Mouse (Mus musculus) ovary, postnatal 36 days (tissue): ENCODE results near the gene Camkmt.
A peak's percentile ranks its signal among the peaks of the same experiment; 100 is the strongest.

ENCODE experiments used
- DNase-seq: peaks from one replicate; pipeline ENCODE4 v3.0.0; 2022; ENCODE audit warnings: low spot score, mixed read lengths

Gene Camkmt

DNA sequence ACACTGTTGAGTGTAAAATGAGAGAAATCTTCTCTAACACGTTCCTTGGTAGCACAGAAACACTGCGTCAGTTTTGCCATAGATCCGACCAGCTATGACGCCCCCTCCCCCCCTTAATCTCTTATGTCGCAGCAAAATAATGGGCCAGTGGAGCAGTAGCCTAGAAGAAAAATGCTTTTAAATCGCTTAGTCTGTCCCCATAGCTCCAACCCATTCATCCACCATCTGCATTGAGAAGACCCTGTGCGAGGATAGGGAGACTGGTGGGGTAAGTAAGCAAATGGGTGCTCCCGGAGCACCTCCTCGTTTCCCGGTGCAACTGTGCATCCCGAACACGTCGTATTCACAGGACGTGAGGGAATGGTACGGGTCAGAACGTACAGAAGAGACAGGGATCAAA is 731 bp upstream of the Camkmt start:
- DNase-seq = no peak

DNA sequence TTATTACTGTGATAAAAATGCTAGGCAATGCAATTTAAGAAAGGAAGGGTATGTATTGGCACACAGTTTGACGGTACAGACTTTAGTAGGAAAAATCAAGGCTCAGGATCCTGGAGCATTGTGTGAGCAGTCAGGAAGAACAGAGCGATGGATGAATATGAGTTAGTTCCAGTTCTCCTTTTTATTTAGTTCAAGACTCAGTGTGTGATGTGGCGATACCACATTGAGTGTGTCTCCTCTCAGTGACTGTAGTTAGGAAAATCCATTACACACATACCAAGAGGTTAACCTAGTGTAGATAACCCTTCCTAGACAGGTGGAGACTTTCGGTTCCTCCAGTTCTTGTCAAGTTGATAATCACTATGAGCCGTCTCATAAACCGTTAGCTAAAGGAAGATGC is 1.4 kb downstream of the Camkmt start:
- DNase-seq = no peak

DNA sequence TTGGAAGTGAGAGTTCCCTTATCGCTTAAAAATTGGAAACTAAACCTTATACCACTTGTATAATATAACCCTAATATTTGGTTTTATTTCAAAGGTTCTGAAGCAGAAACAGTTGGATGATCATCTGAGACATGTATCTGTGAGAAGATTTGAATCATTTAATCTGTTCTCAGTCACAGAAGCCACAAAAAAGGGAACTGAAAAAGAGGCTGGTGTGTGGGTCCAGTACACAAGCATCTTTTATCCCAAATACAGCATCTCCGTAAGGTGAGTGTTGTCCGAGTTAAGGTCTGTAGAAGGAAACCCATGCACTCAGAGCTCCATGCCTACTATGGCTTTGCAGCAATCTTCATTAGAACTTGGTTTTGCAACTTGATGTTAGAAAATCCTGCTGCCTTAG is 6.0 kb downstream of the Camkmt start:
- DNase-seq = no peak

DNA sequence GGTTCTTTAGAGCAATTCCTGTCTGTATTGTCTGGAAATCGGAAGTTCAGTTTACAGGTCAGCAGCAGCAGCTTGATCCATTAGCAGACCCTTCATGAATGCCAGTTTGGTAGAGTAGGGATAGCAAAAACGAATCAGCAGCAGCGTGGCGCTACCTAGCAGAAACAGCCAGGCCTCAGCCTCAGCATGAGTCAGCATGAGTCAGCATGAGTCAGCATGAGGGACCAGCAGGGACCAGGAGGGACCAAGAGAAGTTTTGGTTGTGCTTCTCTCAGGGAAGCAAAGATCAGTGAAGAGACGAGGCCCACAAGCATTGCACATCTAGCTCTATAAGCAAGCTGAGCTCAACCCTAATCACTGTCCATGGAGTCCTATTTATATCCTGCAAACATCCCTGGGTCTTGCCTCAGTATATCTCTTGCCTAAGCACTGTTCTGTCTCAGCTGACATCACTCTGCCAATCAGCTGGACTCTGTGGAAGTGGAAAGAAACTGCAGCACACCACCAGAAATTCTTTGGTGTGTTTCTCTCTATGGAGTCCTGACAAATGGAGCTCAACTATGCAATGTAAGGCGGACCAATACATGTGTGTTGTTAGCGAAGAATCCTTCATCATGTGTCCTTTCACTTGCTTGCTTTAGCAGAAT is 8.4 kb downstream of the Camkmt start:
- no peak for DNase-seq

DNA sequence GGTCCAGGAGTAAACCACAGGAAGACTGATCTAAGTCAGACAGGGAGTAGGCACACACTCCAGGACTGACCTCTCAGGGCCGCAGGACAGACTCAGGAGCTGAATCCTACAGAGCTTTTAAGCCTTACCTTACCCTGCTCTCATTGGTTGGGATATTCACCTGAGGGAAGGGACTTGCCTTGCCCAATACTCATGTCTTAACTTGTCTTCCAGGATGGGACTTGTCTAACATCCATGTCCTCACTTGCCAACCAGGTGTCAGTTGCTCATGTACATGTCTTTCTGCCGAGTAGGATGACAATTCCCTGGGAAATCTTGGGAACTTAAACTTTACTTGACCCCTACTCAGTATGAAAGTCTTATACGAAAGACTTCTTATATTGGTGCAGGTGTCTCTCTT is 9.9 kb downstream of the Camkmt start:
- DNase-seq = no peak

DNA sequence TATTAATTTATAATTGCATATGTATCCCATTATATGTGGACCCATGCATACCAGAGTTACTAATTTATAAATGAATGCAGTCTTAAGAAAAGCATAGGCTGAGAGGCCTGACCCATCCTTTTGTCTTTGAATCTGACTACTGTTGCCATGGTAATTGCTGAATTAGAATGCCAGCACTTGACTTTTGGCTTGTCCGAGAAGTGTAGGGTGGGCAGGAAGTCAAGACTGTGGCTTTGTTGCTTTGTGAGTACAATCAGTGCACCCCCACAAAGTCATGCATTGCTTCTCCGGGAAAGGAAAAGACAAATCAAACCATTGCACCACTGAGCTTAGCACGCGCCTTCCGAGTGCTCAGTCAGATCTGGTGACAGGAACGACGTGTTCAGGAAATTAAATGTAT is 11.4 kb downstream of the Camkmt start:
- no peak for DNase-seq

DNA sequence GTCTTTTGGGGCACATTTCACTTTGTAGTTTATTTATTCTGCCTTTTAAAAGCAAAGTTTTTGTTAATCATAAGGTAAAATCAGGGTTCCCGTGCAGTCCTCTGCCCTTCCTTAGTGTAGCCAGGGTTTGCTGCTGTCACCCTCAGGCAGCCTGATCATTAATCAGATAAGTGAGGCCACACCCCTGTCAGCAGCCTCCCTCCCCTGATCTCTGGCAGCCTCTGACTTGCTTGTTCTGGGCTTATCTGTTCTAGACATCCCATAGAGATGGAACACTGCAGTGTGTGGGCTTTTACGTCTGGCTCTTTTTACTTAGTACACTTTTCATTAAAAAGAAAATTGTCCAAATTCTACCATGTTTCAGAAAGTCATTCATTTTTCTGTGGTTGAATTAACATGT is 13.0 kb downstream of the Camkmt start:
- DNase-seq = no peak

DNA sequence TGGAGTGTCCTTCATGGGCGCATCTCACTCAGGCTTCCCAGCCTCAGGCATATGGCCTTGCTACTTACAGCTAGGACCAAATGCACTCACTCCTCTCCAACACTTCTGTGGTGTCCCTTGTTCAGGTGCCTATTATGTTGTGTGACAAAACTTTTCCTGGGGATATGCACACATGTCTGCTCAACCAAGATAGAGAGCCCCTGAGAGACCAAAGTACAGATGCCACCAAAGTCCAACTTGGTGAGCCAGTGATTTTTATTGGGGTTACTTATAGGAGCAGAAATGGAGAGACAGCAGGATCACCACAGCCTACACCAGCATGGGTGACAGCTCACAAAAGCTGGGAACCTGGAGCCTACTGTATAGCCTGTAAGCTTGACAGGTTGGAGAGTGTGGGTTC is 20.3 kb downstream of the Camkmt start:
- DNase-seq = no peak

DNA sequence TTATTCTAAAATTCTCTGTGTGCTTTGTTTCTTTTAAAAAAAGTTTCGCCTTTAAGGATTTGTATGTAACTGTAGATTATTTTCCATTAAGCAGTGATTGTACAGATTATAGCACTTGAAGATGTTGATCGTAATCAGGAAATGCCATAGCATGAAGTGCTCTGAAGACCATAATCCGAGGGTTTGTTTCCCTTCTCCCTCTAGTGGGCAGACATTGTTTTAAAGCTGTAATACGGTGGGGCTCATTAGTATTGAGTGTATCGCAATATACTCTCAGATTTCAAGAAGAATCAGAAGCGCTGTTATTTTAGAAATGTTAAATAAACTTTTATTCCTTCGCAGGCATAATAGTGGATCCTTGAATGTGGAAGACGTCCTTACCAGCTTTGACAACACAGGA is 23.1 kb downstream of the Camkmt start:
- no peak for DNase-seq

DNA sequence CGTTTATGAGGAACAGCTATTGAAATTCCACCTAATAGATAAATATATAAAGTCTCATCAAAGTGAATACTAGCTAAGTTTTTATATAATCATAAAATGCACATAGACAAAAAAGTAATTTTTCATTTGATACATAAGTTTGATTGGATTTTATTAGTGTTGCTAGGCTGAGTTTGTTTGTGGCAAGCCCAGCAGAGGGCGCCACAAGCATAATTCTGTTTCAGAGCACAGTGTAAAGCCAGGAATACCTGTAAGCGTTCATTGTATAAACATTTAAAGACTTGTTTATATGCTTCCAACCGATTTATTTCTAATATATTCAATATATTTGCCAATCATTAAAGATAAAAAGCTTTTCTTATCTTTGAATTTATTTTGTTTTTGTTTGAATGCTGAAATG is 26.3 kb downstream of the Camkmt start:
- peak; percentile 51 for DNase-seq

DNA sequence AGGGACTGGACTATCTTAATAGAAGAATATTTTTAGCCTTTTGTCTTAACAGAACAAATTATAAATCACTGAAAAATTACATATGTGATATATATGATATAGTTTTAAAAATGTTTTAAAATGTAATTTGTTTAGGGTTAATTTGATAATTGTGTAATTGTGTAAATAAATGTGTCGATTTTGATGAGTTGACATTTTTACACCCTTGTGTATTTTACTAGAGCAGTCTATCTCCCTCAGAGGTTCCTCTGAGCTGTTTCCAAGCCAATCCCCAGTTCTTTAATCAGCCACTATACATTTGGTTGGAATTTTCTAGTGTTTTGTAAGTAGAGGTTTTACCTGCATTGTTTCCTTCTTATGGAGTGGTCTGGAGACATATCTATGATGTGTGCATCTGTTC is 48.0 kb downstream of the Camkmt start:
- no peak for DNase-seq

DNA sequence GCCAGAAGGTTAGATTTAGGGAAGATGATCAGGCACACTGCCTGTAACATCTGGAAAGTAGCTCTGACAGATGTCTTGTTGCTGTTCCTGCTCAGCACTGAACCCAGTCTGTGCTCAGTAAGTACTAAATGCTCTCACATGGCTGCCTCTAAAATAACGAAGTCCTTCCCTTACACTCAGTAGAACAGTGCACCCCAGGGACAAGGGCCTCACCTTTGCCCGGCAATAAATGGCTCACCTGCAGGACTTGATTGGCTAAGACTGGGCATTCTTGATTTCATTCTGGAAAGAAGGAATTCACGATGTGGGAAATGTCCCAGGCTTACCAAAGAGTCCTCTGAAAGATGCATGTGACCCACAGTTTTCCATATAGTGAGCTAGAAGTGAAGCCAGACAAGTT is 51.3 kb downstream of the Camkmt start:
- no peak for DNase-seq

DNA sequence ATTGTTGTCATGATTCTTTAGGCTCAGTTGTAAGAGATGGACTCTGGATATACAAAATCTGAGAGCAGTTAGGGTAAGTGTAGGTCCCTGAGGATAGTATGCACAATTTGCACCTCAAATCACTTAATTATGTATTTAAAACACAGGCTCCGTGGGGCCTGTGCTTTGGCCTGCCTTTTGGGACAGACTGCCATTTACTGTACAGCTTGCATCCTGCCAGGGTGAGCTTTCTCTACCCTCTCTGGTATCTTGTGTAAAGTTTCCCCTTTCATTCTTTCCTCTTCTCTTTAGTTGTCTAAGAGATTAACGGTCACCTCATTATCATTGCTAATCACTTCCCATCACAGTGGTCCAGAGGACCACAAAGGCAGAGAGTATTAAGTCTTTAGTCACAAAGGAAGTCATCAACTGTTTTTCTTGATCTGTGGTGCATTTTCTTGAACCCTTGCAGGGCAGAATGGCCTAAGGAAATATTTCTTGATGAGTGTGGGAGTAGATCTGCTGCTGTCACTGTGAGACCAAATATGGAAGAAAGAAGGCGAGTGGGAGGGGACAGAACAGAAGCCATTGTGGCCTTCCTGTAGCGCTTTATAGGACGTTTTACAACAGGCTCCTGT is 52.3 kb downstream of the Camkmt start:
- no peak for DNase-seq

DNA sequence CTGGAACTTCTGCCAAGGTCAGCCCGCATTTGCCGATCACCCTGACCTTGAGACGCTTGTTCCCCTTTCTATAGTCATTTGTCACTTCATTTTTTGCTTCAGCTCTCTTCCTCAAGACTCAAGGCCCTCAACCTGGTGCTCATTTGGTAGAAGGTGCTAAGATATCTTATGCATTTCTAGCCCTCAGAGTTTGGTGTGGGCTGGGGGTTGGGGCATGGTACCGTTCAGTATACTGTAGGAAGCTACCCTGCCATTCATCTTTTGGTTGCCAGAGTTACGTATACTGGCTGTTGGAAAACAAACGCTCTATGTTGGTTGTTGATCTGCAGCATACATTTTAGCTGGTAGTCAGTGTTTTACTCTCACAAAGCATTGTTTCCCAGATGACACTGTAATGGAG is 53.8 kb downstream of the Camkmt start:
- no peak for DNase-seq

DNA sequence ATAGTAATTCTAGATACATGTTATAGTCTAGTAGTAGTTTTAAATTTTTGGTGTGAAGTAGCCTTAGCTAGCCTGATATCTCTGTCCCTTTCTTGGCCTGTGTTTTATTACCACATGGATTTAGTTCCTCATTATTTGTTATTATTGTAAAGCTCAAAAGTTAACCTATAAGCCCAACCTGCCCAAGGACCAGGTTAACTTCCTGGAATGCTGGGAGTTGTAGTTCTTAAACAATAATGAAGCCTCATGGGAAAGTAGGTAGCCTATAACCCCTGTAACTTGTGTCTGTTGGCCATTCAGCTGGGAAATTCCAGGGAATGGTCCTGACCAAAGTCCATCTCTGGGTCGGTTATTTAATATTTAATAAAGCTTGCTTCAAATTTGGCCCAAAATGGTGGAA is 58.0 kb downstream of the Camkmt start:
- DNase-seq = no peak

DNA sequence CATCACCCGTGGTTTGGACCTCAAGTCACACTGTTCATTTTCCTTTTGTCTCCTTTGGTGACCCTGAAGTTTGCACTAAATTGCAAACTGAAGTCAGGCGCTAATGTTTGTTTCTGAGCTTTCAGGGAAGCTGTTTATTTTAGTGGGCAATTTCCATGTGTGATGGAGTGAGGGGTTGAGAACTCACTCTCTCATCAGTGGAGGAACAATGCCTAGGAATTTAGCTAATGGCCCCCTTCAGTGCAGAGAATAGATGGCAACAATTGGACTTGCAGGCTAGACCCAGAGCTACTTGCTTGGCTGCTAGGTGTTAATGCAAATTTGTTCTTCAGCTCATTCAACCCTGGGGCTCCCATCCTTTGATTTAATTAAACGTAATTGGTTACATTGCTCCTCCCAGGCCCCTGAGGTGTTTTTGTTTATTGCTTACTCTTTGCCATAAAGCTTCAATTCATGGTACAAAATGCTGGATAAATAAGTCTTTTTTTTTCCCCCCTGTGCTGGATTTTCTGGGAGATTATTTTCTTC is 58.9 kb downstream of the Camkmt start:
- no peak for DNase-seq

DNA sequence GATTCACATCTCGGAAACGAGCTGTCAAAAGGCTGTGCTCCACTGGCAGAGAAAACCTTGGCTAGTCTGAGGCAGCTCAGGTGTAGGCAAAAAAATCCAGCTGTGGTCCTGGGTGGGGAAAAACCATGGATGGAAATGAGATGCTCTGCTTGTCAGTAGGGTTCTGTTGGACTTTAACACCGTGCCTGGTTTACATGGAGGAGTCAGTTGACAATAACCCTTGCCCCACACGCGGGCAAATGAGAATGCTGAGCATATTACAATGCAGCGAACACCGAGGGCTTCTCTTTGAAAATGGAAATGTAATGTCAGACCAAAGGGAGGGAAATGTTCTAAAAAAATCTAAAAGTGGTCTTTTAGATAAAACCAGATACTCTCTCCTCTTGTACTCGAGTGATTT is 60.9 kb downstream of the Camkmt start:
- DNase-seq = no peak

DNA sequence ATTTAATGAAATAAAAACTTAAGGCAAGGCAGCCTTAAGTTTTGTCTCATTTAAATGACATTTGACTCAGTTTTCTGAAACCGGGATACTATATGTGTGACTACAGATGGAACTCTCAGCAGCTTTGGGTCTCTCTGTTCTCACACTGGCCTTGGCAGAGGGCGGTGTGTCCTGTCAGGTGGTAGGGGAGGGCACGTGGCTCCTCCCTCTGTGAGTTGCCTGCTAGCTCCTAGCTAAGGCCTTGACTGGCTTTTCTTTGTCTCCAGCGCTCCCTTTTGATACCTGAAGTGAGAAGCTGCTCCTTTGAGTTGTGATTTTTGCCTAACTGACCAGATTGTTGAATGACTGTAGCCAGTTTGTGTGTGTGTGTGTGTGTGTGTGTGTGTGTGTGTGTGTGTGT is 67.8 kb downstream of the Camkmt start:
- no peak for DNase-seq

DNA sequence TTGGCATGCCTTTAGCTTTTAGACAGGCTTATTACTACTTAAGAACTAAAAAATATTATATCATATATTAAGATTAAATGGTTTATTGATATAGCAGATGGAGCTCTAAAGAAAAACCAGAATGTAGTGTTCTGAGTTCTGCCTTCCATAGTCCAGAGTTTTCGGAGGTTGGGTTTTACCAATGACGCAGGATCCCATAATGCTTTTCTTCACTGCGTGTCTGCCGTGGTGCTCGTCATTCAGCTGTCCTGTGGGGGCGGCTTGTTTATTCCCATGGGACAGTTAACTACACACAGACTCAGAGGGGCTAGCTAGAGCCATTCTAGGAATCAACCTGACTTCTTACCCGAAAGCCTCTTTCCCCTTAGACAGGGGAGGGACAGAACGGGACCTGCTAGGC is 69.2 kb downstream of the Camkmt start:
- DNase-seq = no peak

DNA sequence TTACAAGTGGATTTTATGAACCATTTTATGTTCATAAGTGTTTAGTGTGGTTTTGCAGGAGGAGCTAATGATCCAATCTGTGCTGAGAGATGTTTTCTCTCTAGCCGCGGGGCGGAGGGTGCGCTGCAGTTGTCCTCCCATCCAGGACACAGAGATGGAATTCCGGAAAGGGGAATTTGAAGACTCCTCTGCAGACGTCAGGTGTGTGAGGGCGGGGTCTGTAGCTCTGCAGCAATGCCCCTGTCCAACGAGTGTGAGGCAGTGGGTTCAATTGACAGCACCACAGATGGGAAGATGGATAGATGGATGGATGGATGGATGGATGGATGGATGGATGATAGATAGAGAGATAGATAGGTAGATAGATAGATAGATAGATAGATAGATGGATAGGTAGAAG is 70.4 kb downstream of the Camkmt start:
- DNase-seq = no peak

DNA sequence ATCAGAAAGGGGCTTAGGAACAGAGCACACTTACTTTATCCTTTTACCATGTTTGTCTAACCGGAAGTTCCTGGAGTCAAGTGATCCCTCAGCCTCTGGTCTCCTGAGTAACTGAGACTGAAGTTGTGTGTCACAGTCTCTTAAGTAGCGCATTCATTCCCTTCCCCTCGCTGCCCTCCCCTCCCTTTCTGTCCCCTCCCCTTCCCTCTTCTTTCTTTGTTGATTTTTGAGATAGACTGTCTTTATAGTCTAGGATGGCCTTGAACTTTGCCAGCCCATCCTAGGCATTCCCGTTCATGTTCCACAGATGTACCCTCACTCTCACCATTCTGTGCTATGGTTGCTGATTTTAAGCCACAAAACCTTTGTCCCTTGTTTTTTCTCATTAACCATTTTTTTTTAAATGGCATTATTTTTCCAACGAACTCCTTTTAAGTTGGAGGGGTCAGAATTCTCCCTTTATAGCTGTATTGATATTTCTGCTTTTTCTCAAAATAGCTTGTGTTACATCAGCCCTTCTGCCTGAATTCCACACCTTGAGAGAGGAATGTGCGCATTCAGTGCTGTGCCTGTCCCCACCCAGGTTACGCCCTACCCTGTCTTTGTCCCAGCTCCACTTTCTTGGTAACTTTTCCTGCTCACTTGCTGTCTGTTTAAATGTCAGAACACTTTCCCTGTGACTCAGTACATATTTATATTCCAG is 72.4 kb downstream of the Camkmt start:
- no peak for DNase-seq

DNA sequence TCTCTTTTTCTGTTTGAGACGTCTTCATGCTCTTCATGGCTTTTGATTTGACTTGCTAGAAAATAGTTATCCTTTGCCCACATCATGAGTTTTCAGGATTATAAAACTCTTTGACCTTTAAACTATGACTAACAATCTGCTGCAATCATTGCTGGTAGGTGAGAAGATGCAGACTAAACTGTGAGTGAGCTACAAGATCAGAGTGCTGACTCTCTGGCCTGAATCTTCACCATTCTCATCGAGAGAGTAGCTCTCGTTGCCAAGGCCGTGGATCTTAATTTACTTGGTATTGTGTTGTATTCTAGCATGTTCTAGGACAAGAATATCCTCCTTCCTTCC is 72.9 kb downstream of the Camkmt start:
- DNase-seq = no peak

DNA sequence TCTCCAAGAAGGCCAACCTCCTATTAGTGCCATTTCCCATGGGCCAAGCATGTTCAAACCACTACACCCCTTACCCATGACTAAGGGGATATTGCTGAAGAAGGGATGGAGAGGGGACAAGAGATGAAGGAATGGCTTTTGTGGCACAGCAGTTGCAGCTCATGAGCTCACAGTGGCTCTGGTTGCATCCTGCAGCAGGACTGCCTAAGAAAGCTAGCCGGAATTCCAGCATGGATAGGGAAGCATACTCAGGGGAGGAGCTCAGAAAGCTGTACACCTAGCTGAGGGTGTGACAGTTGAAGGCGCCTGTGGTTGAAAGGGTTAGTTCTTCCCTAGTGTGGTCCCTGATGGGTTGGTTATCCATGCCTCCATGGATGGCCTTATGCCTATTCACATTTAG is 78.4 kb downstream of the Camkmt start:
- DNase-seq = no peak
